Mouse (Mus musculus) E14TG2a.4 (cell line): ENCODE results near the gene Tie1.
"Not testable (repeated sequence)": the region's sequence is repeated elsewhere in the genome, so short reads cannot be mapped to it uniquely, and the experiment has no call there.

Source experiments
- H3K27me3 ChIP-seq: 2 replicates; pipeline ENCODE4 v1.6.1; 2014; ENCODE audit warnings: low read length, control low read depth; ENCODE audit not compliant: insufficient read depth
- H3K36me3 ChIP-seq: 2 replicates; pipeline ENCODE4 v1.6.1; 2014; ENCODE audit warnings: low read length, control low read depth; ENCODE audit not compliant: insufficient read depth
- H3K4me1 ChIP-seq: replicated peaks from 2 replicates; pipeline ENCODE4 v1.6.1; 2014; ENCODE audit warnings: low read depth, low read length, control low read depth
- H3K4me3 ChIP-seq: replicated peaks from 2 replicates; pipeline ENCODE4 v1.5.1; 2014; ENCODE audit warnings: mild to moderate bottlenecking, low read length
- H3K9me3 ChIP-seq: 2 replicates; pipeline ENCODE4 v1.6.1; 2014; ENCODE audit warnings: low read length, control low read depth
- CTCF ChIP-seq: conservative IDR thresholded peaks from 2 replicates; pipeline ENCODE4 v1.5.1; 2014; ENCODE audit warnings: low read length
- NANOG ChIP-seq: IDR thresholded peaks from 2 replicates; pipeline ENCODE4 v1.6.1; 2014; ENCODE audit warnings: borderline replicate concordance, low read length, mixed read lengths
- POU5F1 ChIP-seq: IDR thresholded peaks from 2 replicates; pipeline ENCODE4 v1.6.1; 2014; ENCODE audit warnings: low read length, borderline replicate concordance

Tie1 gene

DNA sequence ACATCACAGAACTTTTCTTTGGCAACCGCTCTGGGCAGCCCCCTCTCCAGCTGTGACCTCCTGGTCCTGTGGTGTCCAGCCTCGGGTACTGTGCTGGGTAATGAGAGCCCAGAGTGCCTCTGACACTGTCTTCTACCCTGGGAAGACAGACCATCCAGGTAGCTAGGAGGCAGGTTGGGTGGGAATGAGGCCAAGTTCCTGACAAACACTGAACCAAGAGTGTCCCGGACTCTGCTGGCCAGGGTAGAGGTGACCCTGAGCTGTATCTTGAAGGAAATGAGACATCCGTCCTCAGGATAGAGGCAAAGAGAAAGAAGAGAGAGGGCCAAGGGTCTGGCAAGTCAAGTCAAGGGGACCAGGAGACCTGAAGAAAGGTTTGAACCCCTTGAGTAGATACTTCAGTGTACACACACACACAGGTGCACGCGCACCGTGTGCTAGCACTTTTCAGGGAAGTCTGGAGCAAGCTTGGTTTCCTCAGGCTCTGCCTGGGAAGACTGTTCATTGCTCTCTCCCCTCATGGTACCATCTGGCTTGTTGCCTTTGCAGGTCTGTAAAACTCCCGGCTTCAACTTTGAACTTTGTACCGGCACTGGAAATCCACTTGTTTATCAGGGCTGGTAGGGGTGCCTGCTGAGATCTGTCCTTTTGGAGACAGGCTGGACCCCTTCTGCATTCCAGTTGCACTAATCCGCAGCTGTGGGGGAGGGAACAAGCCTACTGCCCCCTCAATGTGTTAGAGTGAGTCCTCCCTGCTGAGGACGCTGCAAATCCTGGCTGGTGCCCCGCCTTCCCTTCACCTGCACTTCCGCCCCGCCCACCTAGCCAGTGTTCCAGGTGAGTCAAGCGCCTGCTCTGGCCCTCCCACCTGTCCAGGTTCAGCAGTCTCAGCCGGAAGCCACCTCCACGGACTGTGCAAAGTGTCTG is 36.8 kb upstream of the Tie1 start, which contains the start of gene 2610528J11Rik:
TSS of gene 2610528J11Rik (plus strand) at position 592 of the 927 bp plus-strand sequence.
- Histone ChIP-seq H3K9me3 (no peaks in the 10 kb centered on the region), H3K27me3 (peaks cover 9% of the 10 kb centered on the region), H3K36me3 (no peaks in the 10 kb centered on the region), H3K4me3 (peak within 1 kb of the TSS; percentile 57), H3K4me1 (peaks cover 52% of the 10 kb centered on the region)
- no peak for TF ChIP-seq NANOG
- TF ChIP-seq CTCF: no peak
- no peak for TF ChIP-seq POU5F1

- no peak overlapping the region for H3K4me3 ChIP-seq
- TF ChIP-seq NANOG: no peak
- TF ChIP-seq CTCF: no peak
- no peak for TF ChIP-seq POU5F1
- no peaks in the 10 kb centered on the region for H3K9me3 ChIP-seq
- H3K27me3 ChIP-seq: peaks cover 9% of the 10 kb centered on the region
- peaks cover 47% of the 10 kb centered on the region for H3K4me1 ChIP-seq
- H3K36me3 ChIP-seq: no peaks in the 10 kb centered on the region
Observed at GRCm38 (mm10) chr4:118525779-118526178, 35.9 kb upstream of the Tie1 start.

DNA sequence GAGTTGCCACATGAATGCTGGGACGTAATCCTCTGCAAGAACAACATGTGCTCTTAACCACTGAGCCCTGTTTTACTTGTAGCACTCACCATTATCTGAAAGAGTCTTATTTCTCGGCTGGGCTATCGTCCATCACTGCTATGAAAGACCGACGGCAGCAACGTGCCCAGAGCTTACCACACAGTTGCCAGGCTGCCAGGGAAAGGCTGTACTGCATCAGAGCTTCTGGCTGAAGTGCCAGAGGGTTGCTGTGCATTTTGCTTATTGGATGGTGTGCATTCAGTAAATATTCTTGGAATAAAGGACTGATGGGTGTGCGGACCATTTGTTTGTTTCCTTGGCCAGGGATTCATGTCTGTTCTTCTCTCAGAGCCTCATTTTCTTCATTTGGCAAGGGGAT is 34.1 kb upstream of the Tie1 start:
- no peaks in the 10 kb centered on the region for H3K9me3 ChIP-seq
- H3K4me3 ChIP-seq: no peak overlapping the region
- H3K4me1 ChIP-seq: peaks cover 44% of the 10 kb centered on the region
- TF ChIP-seq NANOG (no peak), POU5F1 (no peak), CTCF (no peak)
- peaks cover 14% of the 10 kb centered on the region for H3K27me3 ChIP-seq
- no peaks in the 10 kb centered on the region for H3K36me3 ChIP-seq

DNA sequence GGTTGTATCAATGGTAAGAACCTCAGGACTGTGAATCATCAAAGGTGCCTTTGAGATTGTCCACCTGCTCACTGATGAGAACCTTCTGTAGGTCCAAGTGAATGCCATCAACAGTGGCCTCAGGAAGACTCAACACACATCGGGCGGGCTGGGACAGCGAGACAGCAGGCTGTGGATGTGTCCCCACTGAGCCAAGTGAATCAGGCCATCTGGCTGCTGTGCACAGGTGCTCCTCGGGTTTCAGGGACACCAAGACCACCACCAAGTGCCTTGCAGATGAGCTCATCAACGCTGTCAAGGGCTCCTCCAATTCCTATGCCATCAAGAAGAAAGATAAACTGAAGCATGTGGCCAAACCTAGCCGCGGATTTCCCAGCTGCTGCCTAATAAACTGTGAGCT is 32.4 kb upstream of the Tie1 start:
- no peaks in the 10 kb centered on the region for H3K9me3 ChIP-seq
- H3K27me3 ChIP-seq: peaks cover 21% of the 10 kb centered on the region
- no peak overlapping the region for H3K4me3 ChIP-seq
- peaks cover 44% of the 10 kb centered on the region for H3K4me1 ChIP-seq
- H3K36me3 ChIP-seq: no peaks in the 10 kb centered on the region
- no peak for TF ChIP-seq POU5F1
- no peak for TF ChIP-seq NANOG
- TF ChIP-seq CTCF: no peak

GRCm38 (mm10) chr4:118518208-118518607 is 28.3 kb upstream of the Tie1 start:
- Histone ChIP-seq H3K4me1 (peaks cover 52% of the 10 kb centered on the region), H3K36me3 (no peaks in the 10 kb centered on the region), H3K4me3 (peak overlapping the region; percentile 64; the same call in 1 of the 2 replicates), H3K9me3 (no peaks in the 10 kb centered on the region), H3K27me3 (peaks cover 41% of the 10 kb centered on the region)
- no peak for TF ChIP-seq NANOG
- TF ChIP-seq CTCF: no peak
- TF ChIP-seq POU5F1: no peak

DNA sequence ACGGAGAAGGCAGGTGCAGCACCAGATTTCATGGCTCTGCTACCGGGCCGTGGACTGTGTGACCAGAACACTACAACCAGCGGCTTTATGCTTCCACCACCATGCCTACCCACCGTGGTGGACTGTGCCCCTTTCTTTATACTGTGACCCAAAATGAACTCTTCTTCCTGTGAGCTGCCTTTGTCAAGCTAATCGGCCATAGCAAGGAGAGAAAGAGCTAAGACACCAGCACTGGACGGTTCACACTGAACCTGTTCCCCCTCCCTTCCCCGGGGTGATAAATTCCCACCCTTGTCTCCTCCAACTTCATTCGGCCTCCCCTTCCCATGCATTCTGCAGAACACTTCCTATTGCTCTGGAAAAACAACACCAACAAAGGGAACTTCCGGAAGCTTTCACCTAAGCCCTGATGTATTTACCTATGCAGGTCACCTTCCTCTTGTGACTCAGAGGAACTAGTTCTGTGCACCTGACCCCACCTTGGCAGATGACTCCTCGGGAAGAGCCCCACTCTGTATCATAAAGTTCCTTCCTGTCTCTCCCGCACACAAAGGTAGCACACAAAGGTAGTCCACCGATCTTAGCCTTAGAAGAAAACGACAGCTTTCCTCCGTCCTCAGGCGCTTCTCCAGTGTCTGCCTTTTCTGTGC is 27.8 kb upstream of the Tie1 start:
- TF ChIP-seq POU5F1: no peak
- TF ChIP-seq NANOG: peak; percentile 57; the same call in 1 of the 2 replicates
- TF ChIP-seq CTCF: no peak
- Histone ChIP-seq H3K27me3 (peaks cover 41% of the 10 kb centered on the region), H3K36me3 (no peaks in the 10 kb centered on the region), H3K9me3 (no peaks in the 10 kb centered on the region), H3K4me3 (peak overlapping the region; percentile 64), H3K4me1 (peaks cover 52% of the 10 kb centered on the region)

GRCm38 (mm10) chr4:118516699-118517496 is 27.0 kb upstream of the Tie1 start:
- TF ChIP-seq NANOG: no peak
- TF ChIP-seq CTCF: no peak
- TF ChIP-seq POU5F1: no peak
- Histone ChIP-seq H3K4me1 (peaks cover 52% of the 10 kb centered on the region), H3K36me3 (no peaks in the 10 kb centered on the region), H3K27me3 (peaks cover 39% of the 10 kb centered on the region), H3K4me3 (peak overlapping the region; percentile 64), H3K9me3 (no peaks in the 10 kb centered on the region)

GRCm38 (mm10) chr4:118509050-118509449 is 19.2 kb upstream of the Tie1 start:
- Histone ChIP-seq H3K27me3 (peaks cover 4% of the 10 kb centered on the region; the same call in 1 of the 2 replicates), H3K4me1 (peaks cover 31% of the 10 kb centered on the region), H3K9me3 (no peaks in the 10 kb centered on the region), H3K36me3 (no peaks in the 10 kb centered on the region), H3K4me3 (no peak overlapping the region)
- TF ChIP-seq NANOG (no peak), POU5F1 (no peak), CTCF (no peak)

DNA sequence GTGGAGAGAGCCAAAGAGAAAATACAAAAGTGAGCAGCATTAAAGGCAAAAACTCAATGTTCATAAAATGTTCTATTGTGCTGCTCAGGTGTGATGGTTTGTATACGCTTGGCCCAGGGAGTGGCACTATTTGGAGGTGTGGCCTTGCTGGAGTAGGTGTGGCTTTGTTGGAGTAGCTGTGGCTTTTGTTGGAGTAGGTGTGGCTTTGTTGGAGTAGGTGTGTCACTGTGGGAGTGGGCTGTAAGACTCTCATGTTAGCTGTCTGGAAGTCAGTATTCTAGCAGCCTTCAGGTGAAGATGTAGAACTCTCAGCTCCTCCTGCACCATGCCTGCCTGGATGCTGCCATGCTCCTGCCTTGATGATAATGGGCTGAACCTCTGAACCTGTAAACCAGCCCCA is 17.3 kb upstream of the Tie1 start:
- not testable (repeated sequence) for H3K27me3 ChIP-seq, H3K36me3 ChIP-seq, H3K4me3 ChIP-seq, H3K9me3 ChIP-seq
- H3K4me1 ChIP-seq: peaks cover 26% of the 10 kb centered on the region
